Mouse (Mus musculus) CD4-positive helper T cell, adult 2 months (primary cell): ENCODE measurements at regions not wholly inside any gene's neighbourhood (a gene's known extent, or its start where the extent isn't known, plus 50 kb on each side); places are given as distances from the start of the nearest gene placed in this dataset.

Experiments used
- DNase-seq: peaks from one replicate; pipeline ENCODE4 v3.0.0-alpha.2; 2012; ENCODE audit warnings: low read depth, missing footprints, low spot score

- DNase-seq, result peak; percentile 87
Observed at GRCm38 (mm10) chr7:31208237-31209054, 52.8 kb upstream of the Gramd1a start.

GRCm38 (mm10) chr7:31207563-31208236 lies 52.0 kb upstream of the Gramd1a start:
- DNase-seq, result no peak
